Mouse (Mus musculus): ENCODE measurements around the gene Apba3.
A peak's percentile ranks its signal among the peaks of the same experiment; 100 is the strongest.

Apba3 gene

GRCm38 (mm10) chr10:81290698-81291460 lies 24.1 kb downstream of the Apba3 start:
- no peak for DNase-seq (ENCODE audit: low read depth, low spot score)

DNA sequence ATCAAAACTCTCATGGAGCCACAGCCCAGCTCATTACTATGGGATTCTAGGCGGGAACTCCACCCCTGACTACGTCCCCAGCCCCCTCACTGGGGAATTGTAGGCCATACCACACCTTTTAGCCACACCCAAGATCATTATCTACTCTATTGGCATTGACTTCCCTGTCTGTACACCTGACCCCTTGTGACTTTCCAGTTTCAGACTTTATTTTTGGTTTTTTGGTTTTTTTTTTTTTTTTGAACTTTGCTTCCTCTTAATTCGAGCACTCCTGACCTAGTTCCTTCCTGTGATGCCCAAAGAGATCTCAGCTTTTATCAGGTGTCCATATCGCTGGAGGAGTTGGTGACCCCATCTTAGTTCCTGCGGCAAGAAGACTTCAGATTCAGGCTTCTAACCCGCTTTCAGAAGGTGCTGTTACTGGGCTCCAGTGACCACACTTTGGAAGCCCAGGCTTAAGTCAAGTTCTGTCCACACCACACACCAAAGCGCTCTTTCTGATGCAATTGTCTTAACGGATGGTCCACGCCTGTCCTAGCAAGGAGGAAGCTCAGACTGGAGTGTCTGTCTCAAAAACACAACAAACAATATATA lies 24.8 kb downstream of the Apba3 start, which contains the start of gene Tjp3:
Gene Tjp3, minus strand, starts transcription at position 71 of the 594 bp plus-strand sequence.
- DNase-seq (ENCODE audit: low read depth, low spot score) = no peak

GRCm38 (mm10) chr10:81292554-81293333 lies 26.0 kb downstream of the Apba3 start, which contains the start of gene Pip5k1c:
Pip5k1c (plus strand) TSS chr10:81292963.
- DNase-seq (ENCODE audit: low read depth, low spot score) = peak; percentile 96

GRCm38 (mm10) chr10:81293334-81294030 lies 26.7 kb downstream of the Apba3 start:
- no peak for DNase-seq (ENCODE audit: low read depth, low spot score)

- DNase-seq (ENCODE audit: low read depth, low spot score) = no peak
Observed at GRCm38 (mm10) chr10:81294442-81294841, 27.7 kb downstream of the Apba3 start.

DNA sequence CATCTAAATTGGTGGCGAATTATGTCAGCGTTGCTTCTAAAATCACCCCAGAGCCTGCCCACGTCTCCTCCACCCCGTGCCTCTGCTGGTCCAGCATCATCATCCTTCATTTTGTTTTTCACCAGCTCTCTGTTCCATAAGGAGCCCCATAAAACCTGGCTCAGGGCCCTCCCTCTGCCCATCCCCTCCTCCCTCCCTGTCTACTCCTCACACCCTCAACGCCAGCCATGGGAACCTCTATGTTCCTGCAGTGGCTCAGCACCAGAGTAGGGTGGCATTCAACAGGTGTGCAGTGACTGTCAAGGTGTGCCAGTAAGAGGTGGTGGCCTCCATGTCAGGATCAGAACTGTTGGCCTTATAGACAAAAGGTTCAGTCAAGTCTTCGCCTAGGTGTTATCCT lies 28.4 kb downstream of the Apba3 start:
- DNase-seq (ENCODE audit: low read depth, low spot score) = no peak

DNA sequence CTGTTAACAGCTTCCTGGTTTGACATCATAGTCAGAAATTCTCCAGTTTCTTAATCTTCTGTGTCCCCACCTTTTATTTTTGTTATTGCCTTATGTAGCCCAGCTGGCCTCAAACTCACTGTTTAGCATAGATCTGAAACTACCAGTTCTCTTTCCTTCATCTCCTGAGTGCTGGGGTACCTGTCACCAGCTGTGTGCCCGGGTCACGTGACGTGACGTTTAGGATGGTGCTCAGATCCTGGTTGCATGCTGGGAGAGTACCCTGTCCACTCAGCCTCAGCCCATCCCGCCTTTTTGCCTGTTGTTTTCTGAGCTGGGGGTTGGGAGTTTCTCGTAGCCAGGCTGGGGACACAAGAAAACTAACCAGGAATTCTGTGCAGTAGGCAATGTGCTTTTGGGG lies 30.5 kb downstream of the Apba3 start:
- no peak for DNase-seq (ENCODE audit: low read depth, low spot score)

- no peak for DNase-seq (ENCODE audit: low read depth, low spot score)
Observed at GRCm38 (mm10) chr10:81297845-81298244, 31.1 kb downstream of the Apba3 start.

GRCm38 (mm10) chr10:81298369-81299100 lies 31.8 kb downstream of the Apba3 start:
- no peak for DNase-seq (ENCODE audit: low read depth, low spot score)

DNA sequence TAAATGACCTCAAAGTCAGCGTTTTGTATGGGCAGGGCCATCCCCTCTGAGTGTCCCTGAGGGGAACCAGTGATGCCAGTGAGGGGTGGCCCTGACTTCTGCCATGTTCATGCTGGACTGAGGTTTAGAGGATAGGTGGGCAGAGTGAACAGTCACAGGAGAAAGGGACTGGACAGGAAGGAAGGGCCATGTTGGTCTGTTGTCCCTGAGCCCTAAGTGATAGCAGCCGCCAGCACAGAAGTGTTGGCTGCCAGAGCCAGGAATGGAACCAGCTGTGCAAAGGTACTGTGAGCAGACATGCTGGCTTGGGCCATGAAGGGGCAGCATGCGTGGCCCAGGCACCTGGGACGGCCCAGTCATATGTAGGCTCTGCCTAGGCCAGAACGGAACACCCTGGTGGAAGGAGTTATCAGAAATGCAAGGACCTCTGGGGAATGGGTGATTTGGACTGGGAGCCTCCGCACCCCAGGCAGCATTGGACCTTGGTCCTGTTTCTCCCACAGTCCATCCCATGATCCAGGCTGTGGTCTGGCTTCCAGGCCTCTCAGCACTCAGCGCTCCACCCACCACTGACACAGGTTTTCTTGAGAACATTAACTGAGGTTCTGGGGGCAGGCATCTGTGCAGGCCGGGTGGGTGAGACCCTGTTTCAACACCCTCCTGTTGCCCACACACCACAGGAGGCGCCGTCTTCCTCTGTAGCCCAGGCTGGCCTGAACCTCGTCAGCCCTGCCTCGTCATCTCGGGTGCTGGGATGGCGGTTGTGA lies 33.0 kb downstream of the Apba3 start:
- DNase-seq (ENCODE audit: low read depth, low spot score) = no peak

DNA sequence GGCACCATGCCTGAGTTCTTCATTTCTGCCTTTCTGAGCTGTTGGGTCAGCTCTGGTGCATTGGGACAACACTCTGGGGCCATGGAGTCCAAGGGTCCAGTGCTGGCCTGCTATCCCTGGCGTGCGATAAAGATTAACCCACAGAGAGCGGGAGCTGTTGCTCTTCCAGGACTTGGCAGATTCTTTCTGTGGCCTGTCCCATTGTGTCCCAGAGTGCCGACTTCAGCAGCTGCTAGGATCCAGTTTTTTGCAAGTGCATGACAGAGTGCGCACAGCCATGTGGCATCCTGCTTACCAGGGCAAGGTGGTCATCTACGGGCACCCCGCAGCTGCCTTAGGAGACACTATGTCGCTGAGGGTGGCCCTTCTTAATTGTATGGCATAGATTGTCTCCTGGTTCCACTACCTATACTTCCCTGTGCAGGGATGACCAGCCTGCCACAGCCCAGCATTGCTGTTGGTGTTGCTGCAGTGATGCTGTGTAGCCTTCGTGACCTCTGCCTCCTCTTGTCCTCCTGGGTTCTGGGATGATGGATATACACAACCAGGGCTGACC lies 33.7 kb downstream of the Apba3 start:
- no peak for DNase-seq (ENCODE audit: low read depth, low spot score)

DNA sequence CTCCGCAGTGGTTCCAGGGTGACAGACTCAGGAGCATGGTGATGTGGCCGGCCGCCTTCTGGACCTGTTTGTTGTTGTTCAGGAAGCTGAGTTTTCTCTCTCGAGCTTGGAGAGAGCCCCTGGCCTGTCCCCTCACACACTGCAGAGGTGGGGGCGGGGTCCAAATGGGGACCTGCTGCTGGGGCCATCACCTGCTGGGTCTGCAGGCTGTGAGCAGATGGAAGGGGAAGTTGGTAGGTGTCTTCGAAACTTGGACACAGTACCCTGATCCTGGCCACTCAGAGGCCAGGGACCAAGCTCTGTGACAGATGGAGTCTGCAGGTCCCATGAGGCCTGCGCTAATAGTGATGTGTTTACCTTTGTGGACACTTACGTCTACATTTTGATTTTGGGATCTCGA lies 34.6 kb downstream of the Apba3 start:
- no peak for DNase-seq (ENCODE audit: low read depth, low spot score)

GRCm38 (mm10) chr10:81302288-81302687 lies 35.5 kb downstream of the Apba3 start:
- no peak for DNase-seq (ENCODE audit: low read depth, low spot score)

- DNase-seq (ENCODE audit: low read depth, low spot score) = no peak
Observed at GRCm38 (mm10) chr10:81302781-81303218, 36.0 kb downstream of the Apba3 start.

DNA sequence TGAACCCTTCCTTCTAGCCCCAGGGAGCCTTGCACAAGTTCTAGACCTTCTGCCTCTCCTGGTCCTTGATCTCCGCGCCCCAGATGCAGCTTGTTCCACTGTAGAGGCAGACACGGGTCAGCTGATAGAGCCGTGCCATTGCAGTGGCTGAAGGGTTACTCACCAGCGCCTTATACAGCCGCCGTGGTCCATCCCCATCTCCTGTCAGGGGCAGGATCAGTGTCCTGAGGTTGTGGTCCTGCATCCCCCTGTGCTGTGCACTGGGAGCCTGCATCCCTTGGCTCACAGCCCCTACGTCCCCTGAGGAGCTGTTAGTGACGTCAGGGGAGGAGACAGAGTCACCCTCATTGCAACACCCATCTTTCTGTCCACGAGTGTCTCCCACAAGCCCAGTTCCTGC lies 36.5 kb downstream of the Apba3 start:
- DNase-seq (ENCODE audit: low read depth, low spot score) = no peak

DNA sequence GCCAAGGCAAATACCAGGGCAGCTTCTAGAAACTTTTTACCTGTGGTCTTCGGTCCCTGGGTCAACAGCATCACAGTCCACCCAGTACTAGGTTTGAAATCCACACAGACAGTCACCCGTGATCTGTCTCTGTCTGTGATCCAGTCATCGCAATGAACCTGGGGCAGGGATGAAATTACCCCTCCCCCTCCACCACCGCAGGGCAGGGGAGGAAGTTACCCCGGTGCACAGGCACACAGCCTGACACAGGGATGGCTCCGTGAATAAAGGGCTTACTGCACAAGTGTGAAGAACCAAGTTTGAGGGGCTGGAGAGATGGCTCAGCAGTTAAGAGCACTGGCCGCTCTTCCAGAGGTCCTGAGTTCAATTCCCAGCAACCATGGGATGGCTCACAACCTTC lies 37.0 kb downstream of the Apba3 start:
- no peak for DNase-seq (ENCODE audit: low read depth, low spot score)

DNA sequence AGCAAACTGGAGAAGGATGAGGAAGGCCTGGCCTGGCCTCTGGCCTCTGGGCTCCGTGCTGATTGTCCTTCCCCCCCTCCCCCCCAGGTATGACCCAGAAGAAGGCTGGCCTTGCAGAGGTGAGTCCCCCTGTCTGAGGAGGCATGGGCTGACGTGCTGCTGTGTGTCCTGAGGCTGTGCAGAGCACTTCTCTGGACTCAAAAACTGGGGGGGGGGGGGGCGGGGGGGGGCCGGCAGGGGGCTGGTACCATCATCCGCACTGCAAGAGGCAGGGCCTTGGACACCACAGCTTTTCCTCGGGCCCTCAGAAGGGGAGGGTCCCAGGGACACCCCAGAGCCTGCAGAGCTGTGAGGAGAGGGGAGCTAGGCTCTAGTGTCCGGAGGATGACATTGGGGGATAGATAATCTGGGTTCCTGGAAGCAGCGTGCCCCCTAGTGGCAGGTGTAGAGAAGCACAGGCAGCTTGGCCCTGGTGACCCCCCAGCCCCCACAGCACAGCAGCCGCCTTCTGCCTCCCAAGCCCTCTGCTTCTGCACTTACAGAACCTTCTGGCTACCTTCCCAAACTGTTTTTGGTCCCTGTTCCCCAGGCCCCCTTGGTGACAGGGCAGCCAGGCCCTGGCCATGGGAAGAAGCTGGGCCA lies 38.0 kb downstream of the Apba3 start:
- no peak for DNase-seq (ENCODE audit: low read depth, low spot score)

DNA sequence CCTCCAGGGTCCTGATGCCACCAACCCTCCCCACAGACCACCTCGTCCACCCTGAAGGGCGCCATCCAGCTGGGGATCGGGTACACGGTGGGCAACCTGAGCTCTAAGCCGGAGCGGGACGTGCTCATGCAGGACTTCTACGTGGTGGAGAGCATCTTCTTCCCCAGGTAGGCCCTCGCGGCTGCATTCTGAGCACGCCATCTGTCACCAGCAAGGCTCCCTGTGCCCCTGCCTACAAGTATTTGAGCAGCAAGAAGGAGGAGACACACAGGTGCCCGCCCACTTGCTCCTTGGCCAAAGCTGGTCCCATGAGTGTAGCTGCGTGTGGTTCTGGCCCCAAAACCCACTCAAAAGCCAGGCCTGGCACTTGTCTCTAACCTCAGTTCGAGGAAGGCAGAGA lies 38.9 kb downstream of the Apba3 start:
- no peak for DNase-seq (ENCODE audit: low read depth, low spot score)

- no peak for DNase-seq (ENCODE audit: low read depth, low spot score)
Observed at GRCm38 (mm10) chr10:81306173-81306668, 39.5 kb downstream of the Apba3 start.
